Mouse (Mus musculus): Measurements from ENCODE around the gene Ccdc92. TPM values are rescaled to one million over a fixed set of nuclear protein-coding genes. Genes with fewer than 3 reads are reported as not detected.

Gene Ccdc92
- polyA plus RNA-seq, 1 experiment: 21.5 TPM

DNA sequence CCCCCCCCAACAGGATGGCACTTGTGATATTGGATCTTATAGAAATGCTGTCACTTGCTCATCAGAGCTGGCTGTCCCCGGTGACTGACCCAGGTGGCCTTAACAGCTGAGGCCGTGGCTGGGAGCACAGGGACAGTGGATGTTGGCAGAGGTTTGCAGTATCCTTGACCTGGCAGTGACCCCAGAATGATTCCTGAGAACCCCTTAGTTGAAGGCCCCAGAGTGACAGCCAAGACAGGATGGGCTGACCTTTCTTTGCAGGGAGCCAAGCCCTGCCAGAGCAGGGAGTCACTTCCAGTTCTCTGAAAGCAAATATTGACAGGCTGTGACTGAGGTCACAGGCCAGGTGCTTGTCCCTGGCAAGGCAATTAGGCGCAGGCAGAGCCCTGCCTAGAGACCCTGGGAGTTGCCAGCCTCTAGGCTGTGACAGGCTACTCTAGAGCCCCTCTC lies 29.7 kb upstream of the Ccdc92 start:
- WGBS: 37% methylated on average over 3 of the region's 3 CpGs
- no peak for TF ChIP-seq POLR2A (IDR thresholded peaks at IDR 0.05; ENCODE audit: borderline replicate concordance, extremely low read depth, low read depth, low read length)
- no peak for TF ChIP-seq CTCF (IDR thresholded peaks at IDR 0.05; ENCODE audit: insufficient read depth, low read length)
- no peak overlapping the region for H3K4me3 ChIP-seq (replicated peaks; ENCODE audit: extremely low read depth, low read depth, low read length)
- H3K4me1 ChIP-seq (ENCODE audit: control insufficient read depth, insufficient read depth, low read length): peaks cover 6% of the 10 kb centered on the region
- peak; percentile 31 for DNase-seq

DNA sequence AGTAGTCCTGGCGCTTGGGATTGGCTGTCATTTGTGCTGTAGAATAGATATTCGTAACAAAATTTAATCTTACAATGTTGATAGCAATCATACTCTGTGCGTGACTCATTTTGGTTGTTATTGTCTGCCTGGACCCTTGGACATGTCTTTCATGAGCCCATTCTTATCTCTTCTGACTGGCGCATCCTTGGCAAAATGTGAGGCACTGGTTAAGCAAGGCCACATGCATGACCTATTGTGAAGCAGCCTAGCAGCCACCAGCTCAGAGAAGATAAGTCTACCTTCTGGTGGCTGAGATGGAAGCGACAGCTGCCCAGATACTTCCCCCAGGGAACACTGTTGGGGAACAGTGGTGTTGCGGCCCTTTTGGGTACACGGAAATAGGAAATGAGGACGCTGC lies 26.4 kb upstream of the Ccdc92 start:
- no peak for DNase-seq
- Histone ChIP-seq H3K4me3 (replicated peaks; ENCODE audit: extremely low read depth, low read depth, low read length) (no peak overlapping the region), H3K4me1 (ENCODE audit: control insufficient read depth, insufficient read depth, low read length) (peaks cover 6% of the 10 kb centered on the region)
- WGBS: 93% methylated on average over 8 of the region's 8 CpGs
- TF ChIP-seq CTCF (IDR thresholded peaks at IDR 0.05; ENCODE audit: insufficient read depth, low read length) (no peak), POLR2A (IDR thresholded peaks at IDR 0.05; ENCODE audit: borderline replicate concordance, extremely low read depth, low read depth, low read length) (no peak)

DNA sequence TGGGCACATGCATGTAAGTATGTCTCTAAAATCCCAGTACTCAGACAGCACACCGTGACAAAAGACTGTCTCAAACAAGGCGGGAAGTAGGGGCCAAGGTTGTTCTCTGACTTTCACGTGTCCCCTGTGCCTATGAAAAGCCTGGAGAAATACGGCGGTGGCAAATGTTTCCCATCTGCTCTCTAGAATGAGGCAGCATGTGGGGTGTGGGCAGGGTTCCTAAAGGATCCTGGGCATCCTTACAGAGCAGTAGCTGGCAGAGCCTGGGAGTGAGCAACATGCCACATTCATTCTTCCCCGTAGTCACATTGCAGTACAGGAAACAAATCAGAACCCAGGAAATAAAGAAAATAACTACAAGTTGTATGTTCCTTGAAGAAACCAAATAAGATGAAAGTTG lies 21.7 kb upstream of the Ccdc92 start:
- 81% methylated on average over 6 of the region's 6 CpGs for WGBS
- Histone ChIP-seq H3K4me3 (replicated peaks; ENCODE audit: extremely low read depth, low read depth, low read length) (no peak overlapping the region), H3K4me1 (ENCODE audit: control insufficient read depth, insufficient read depth, low read length) (no peaks in the 10 kb centered on the region)
- no peak for DNase-seq
- TF ChIP-seq POLR2A (IDR thresholded peaks at IDR 0.05; ENCODE audit: borderline replicate concordance, extremely low read depth, low read depth, low read length) (no peak), CTCF (IDR thresholded peaks at IDR 0.05; ENCODE audit: insufficient read depth, low read length) (no peak)

DNA sequence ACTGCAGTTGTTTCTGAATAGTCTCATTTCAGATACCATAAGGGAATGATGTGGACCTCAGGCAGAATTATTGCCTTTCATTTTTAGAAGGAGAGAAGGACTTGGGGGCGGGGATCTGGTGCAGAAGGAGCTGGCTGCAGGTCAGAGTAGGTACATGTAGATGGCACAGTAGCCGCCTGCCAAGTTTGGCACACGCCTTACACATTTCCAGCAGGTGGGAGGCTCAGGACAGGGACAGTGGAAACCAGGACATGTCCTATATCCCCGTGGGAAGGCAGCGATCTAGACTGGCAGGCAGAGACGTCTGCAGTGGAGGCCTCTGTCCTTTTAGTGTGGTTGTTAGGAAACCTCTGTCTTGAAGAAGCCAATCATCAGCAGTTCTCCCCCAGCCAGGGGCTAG lies 17.6 kb upstream of the Ccdc92 start:
- H3K4me1 ChIP-seq (ENCODE audit: control insufficient read depth, insufficient read depth, low read length): no peaks in the 10 kb centered on the region
- no peak for DNase-seq
- TF ChIP-seq POLR2A (IDR thresholded peaks at IDR 0.05; ENCODE audit: borderline replicate concordance, extremely low read depth, low read depth, low read length) (no peak), CTCF (IDR thresholded peaks at IDR 0.05; ENCODE audit: insufficient read depth, low read length) (no peak)
- WGBS: 76% methylated on average over 6 of the region's 6 CpGs
- no peak overlapping the region for H3K4me3 ChIP-seq (replicated peaks; ENCODE audit: extremely low read depth, low read depth, low read length)

DNA sequence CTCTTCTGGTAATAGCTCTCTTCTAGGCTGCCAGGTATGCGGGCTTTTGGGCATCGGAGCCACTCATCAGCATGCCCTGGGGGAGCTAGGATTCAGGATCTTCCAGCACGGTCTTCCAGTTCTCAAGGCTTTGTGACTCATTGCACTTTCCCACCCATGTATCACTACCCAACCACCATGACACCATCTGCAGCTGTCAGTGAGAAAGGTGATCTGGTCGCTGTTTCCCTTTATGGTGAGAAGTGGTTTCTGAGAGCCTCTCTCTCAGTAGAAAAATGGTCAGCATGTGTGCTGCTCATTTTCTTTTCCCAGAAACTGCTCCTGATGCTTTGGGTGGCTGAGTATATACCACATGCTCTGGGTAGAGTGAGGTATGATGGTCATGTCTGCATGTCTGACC lies 17.0 kb upstream of the Ccdc92 start:
- Histone ChIP-seq H3K4me1 (ENCODE audit: control insufficient read depth, insufficient read depth, low read length) (no peaks in the 10 kb centered on the region), H3K4me3 (replicated peaks; ENCODE audit: extremely low read depth, low read depth, low read length) (no peak overlapping the region)
- no peak for DNase-seq
- WGBS: 88% methylated on average over 4 of the region's 4 CpGs
- TF ChIP-seq POLR2A (IDR thresholded peaks at IDR 0.05; ENCODE audit: borderline replicate concordance, extremely low read depth, low read depth, low read length) (no peak), CTCF (IDR thresholded peaks at IDR 0.05; ENCODE audit: insufficient read depth, low read length) (no peak)

DNA sequence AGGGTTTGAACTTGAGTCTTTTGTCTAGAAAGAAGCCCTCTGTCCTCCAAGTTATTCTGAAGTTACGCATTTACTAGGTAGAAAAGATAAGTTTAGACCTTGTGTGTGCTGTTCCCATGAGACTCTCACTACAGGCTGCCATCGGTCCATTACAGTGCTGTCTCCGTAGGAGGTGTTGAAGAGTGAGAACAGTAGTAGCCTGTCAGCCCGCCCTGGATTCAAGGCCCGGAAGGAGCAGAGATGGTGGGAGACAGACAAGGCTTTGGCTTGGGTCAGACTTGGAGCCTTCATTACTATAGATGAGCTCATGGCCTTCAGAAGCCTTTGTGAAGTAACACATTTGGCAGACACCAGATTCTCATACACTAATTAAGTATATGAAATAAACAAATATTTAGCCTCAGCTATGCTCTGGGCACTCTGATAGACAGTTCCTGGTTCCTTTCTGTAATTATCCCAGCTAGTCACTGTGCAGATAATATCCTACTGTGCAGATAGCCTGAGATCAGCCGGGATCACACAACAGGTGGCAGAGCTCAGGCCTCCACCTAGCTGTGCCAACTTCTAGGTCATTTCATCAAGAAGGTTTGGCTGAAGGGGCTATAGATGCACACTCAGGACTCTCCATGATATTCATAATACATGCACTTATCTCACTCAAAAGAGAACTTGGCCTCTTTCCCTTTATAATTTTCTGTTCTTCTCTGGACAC lies 11.8 kb upstream of the Ccdc92 start:
- Histone ChIP-seq H3K4me3 (replicated peaks; ENCODE audit: extremely low read depth, low read depth, low read length) (no peak overlapping the region), H3K4me1 (ENCODE audit: control insufficient read depth, insufficient read depth, low read length) (peaks cover 8% of the 10 kb centered on the region)
- no peak for DNase-seq
- WGBS: 65% methylated on average over 6 of the region's 6 CpGs
- TF ChIP-seq POLR2A (IDR thresholded peaks at IDR 0.05; ENCODE audit: borderline replicate concordance, extremely low read depth, low read depth, low read length) (no peak), CTCF (IDR thresholded peaks at IDR 0.05; ENCODE audit: insufficient read depth, low read length) (no peak)

DNA sequence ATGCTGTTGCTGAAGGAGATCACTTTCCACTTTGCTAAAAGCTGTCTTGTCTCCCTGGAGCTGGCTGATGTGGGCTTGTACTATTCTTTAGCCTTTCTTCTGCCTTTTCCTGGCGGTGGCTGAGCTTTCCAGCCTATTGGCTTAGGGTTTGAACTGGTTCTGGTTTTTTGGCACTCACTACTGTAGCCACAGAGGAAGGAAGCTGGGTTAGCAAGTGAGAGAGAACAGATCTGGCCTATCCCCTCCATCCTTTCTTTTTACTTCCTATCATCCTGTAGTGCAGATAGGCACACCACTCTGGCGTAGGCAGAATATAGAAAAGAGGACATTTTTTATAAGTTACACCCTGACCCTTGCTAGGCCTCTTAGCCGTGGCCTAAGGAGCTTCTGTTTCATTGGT lies 10.9 kb upstream of the Ccdc92 start:
- 46% methylated on average over 3 of the region's 3 CpGs for WGBS
- TF ChIP-seq CTCF (IDR thresholded peaks at IDR 0.05; ENCODE audit: insufficient read depth, low read length) (no peak), POLR2A (IDR thresholded peaks at IDR 0.05; ENCODE audit: borderline replicate concordance, extremely low read depth, low read depth, low read length) (no peak)
- DNase-seq: no peak

DNA sequence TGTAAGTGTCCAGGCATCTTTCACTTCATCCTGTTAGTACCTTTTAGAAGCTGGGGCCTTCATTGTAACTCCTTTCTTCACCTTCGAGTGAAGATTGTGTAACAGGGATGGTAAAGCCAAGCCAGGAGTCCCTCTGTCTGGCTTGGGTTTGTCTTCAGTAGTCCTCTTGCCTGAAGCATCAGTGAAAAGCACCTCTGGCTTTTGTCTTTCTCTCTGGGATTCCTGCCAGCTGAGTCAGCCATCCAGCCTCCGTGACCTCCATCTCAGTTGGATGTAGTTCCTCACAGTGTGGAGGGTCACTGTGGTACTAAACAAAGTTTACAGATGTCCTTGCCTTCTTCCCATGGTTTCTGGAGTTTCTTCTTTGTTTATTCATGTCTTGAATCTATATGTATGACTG lies 9.8 kb upstream of the Ccdc92 start:
- Histone ChIP-seq H3K4me3 (replicated peaks; ENCODE audit: extremely low read depth, low read depth, low read length) (no peak overlapping the region), H3K4me1 (ENCODE audit: control insufficient read depth, insufficient read depth, low read length) (peaks cover 10% of the 10 kb centered on the region)
- 24% methylated on average over 2 of the region's 2 CpGs for WGBS
- DNase-seq: no peak
- TF ChIP-seq POLR2A (IDR thresholded peaks at IDR 0.05; ENCODE audit: borderline replicate concordance, extremely low read depth, low read depth, low read length): no peak
- TF ChIP-seq CTCF (IDR thresholded peaks at IDR 0.05; ENCODE audit: insufficient read depth, low read length): no peak

More for the DNA sequence above, 10.9 kb upstream of the Ccdc92 start:
- Histone ChIP-seq H3K4me1 (ENCODE audit: control insufficient read depth, insufficient read depth, low read length) (peaks cover 10% of the 10 kb centered on the region), H3K4me3 (replicated peaks; ENCODE audit: extremely low read depth, low read depth, low read length) (no peak overlapping the region)

DNA sequence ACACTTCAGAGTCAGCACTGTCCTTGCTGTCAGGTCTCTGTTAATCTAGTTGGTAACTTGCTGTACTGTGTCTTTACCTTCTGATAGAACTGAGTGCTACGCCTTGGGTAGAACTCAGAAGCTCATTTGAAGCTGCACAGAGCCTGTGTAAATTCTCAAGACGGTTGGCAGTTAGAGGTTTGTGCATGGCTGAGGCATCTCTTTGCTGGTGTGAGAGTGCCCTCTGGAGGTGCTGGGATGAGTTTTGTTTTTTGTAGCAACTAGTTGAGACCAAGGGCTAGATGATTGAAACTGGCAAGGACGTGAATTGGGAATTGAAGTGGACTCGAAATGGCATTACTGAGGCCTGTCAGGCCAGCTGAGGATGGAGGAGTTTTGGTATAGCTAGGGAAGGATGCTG lies 6.8 kb upstream of the Ccdc92 start:
- Histone ChIP-seq H3K4me3 (replicated peaks; ENCODE audit: extremely low read depth, low read depth, low read length) (no peak overlapping the region), H3K4me1 (ENCODE audit: control insufficient read depth, insufficient read depth, low read length) (peaks cover 10% of the 10 kb centered on the region)
- TF ChIP-seq CTCF (IDR thresholded peaks at IDR 0.05; ENCODE audit: insufficient read depth, low read length) (peak; percentile 71), POLR2A (IDR thresholded peaks at IDR 0.05; ENCODE audit: borderline replicate concordance, extremely low read depth, low read depth, low read length) (no peak)
- 36% methylated on average over 4 of the region's 4 CpGs for WGBS
- peak; percentile 58 for DNase-seq

Measured in lung, adult 2 months (tissue).